Mouse (Mus musculus): ENCODE measurements at regions not wholly inside any gene's neighbourhood (a gene's known extent, or its start where the extent isn't known, plus 50 kb on each side); places are given as distances from the start of the nearest gene placed in this dataset.

GRCm38 (mm10) chr12:16424526-16424925 is 186.2 kb downstream of the Lpin1 start:
- TF ChIP-seq POLR2A (IDR thresholded peaks at IDR 0.05; ENCODE audit: low read depth, low read length): no peak
- TF ChIP-seq CTCF (conservative IDR thresholded peaks at IDR 0.05; ENCODE audit: insufficient read depth, insufficient read length, low read depth, low read length): no peak

All from kidney, adult 2 months (tissue).